Comparison of ENCODE assay signal across 15 mouse cellular contexts in genomic region chr14:122990521-122991052, GRCm38 (mm10).
"Had no signal": no experiment of that assay in that cellular context is flagged by ENCODE, and none has a peak within 500 bp of the region (broad histone marks: within the 10 kb centered on the region; RNA-seq: fewer than 3 reads in every experiment).

No protein-coding gene starts in this region.

- H3K4me3 ChIP-seq: limb, embryonic 12.5 days; midbrain, embryonic 13.5 days; neural tube, embryonic 15.5 days had no signal

- H3K9ac ChIP-seq: limb, embryonic 12.5 days; liver, embryonic 14.5 days; midbrain, embryonic 13.5 days; neural tube, embryonic 15.5 days had no signal

- H3K4me1 ChIP-seq: limb, embryonic 12.5 days; midbrain, embryonic 13.5 days; neural tube, embryonic 15.5 days had no signal

- H3K4me2 ChIP-seq: limb, embryonic 12.5 days; midbrain, embryonic 13.5 days; neural tube, embryonic 15.5 days had no signal

- H3K27ac ChIP-seq: limb, embryonic 12.5 days; liver, embryonic 14.5 days; midbrain, embryonic 13.5 days; neural tube, embryonic 15.5 days had no signal

- H3K27me3 ChIP-seq: limb, embryonic 12.5 days; midbrain, embryonic 13.5 days; neural tube, embryonic 15.5 days had no signal

- DNase-seq: kidney, adult 8-10 months; kidney, postnatal 25 days; layer of hippocampus, adult 9-11 months; layer of hippocampus, postnatal 36 days; lung, adult 2 months; lung, postnatal 36 days; right cerebral cortex, adult 18-20 months; right cerebral cortex, postnatal 25 days; thymus, adult 18-20 months; thymus, postnatal 14 days had no signal

- ATAC-seq: lung, postnatal 0 days; midbrain, embryonic 13.5 days had no signal

- H3K36me3 ChIP-seq: limb, embryonic 12.5 days; midbrain, embryonic 13.5 days; neural tube, embryonic 15.5 days had no signal

- H3K9me3 ChIP-seq: limb, embryonic 12.5 days; midbrain, embryonic 13.5 days; neural tube, embryonic 15.5 days had no signal
